Mouse (Mus musculus) spleen, adult 2 months (tissue): ENCODE results near the gene Cdc14b. TPM values are rescaled to one million over a fixed set of nuclear protein-coding genes. Genes with fewer than 3 reads are reported as not detected.
A peak's percentile ranks its signal among the peaks of the same experiment; 100 is the strongest.

Source experiments
- DNase-seq, 2 experiments: peaks; one replicate each; pipeline versions ENCODE4 v3.0.0 to v3.0.0-alpha.2; 2012 to 2021; ENCODE audit warnings: low spot score in 2 of 2, low read depth in 1 of 2
- H3K27ac ChIP-seq: fragments of 200-500 bp; 2 replicates; pipeline ENCODE4 v1.5.1; 2012; ENCODE audit warnings: low read length, inconsistent platforms; ENCODE audit not compliant: insufficient read depth
- H3K27me3 ChIP-seq: fragments of 200-500 bp; 2 replicates; pipeline ENCODE4 v1.6.1; 2012; ENCODE audit warnings: mild to moderate bottlenecking, moderate library complexity, low read length, inconsistent platforms; ENCODE audit not compliant: control insufficient read depth, insufficient read depth
- H3K36me3 ChIP-seq: fragments of 200-500 bp; 2 replicates; pipeline ENCODE4 v1.6.1; 2012; ENCODE audit warnings: mild to moderate bottlenecking, low read length, inconsistent platforms; ENCODE audit not compliant: control insufficient read depth, insufficient read depth
- H3K4me1 ChIP-seq: fragments of 200-500 bp; 2 replicates; pipeline ENCODE4 v1.6.1; 2011; ENCODE audit warnings: inconsistent platforms; ENCODE audit not compliant: control insufficient read depth, insufficient read depth, insufficient read length
- H3K4me3 ChIP-seq: fragments of 200-500 bp; 2 replicates; pipeline ENCODE4 v1.5.1; 2011; ENCODE audit warnings: mild to moderate bottlenecking, inconsistent platforms; ENCODE audit not compliant: insufficient read depth, insufficient read length; ENCODE audit errors: extremely low read depth
- CTCF ChIP-seq: fragments of 200-500 bp; IDR thresholded peaks from 2 replicates; pipeline ENCODE4 v1.5.1; 2011; ENCODE audit warnings: mild to moderate bottlenecking, inconsistent platforms; ENCODE audit not compliant: insufficient read depth, insufficient read length, insufficient replicate concordance; ENCODE audit errors: extremely low read depth
- POLR2A ChIP-seq: fragments of 200-500 bp; IDR thresholded peaks from 2 replicates; pipeline ENCODE4 v1.6.1; 2011; ENCODE audit warnings: low read depth, low read length, inconsistent platforms
- WGBS: fragments of 180-500 bp; shearing (Covaris S2); methylation state at CpG from one replicate; pipeline ENCODE4 v1.1.7; 2018; 5-methylcytosine and 5-hydroxymethylcytosine counted together
- polyA plus RNA-seq: library from polyadenylated mRNA; depleted of rRNA; stranded (reverse); fragments of >200 nt; gene quantifications from 2 replicates; pipeline ENCODE4 v1.2.3, GENCODE M21; 2012

Cdc14b gene
- polyA plus RNA-seq, 1 experiment, result 1.5 TPM

GRCm38 (mm10) chr13:64214891-64215290, 60.2 kb downstream of the Cdc14b start:
- H3K4me3 ChIP-seq, result no peak overlapping the region
- H3K36me3 ChIP-seq, result no peaks in the 10 kb centered on the region
- no peak for DNase-seq
- WGBS, result 95% methylated on average over 5 of the region's 5 CpGs
- no peak overlapping the region for H3K27ac ChIP-seq
- H3K4me1 ChIP-seq, result no peaks in the 10 kb centered on the region
- TF ChIP-seq POLR2A, result no peak
- no peak for TF ChIP-seq CTCF
- H3K27me3 ChIP-seq, result no peaks in the 10 kb centered on the region

DNA sequence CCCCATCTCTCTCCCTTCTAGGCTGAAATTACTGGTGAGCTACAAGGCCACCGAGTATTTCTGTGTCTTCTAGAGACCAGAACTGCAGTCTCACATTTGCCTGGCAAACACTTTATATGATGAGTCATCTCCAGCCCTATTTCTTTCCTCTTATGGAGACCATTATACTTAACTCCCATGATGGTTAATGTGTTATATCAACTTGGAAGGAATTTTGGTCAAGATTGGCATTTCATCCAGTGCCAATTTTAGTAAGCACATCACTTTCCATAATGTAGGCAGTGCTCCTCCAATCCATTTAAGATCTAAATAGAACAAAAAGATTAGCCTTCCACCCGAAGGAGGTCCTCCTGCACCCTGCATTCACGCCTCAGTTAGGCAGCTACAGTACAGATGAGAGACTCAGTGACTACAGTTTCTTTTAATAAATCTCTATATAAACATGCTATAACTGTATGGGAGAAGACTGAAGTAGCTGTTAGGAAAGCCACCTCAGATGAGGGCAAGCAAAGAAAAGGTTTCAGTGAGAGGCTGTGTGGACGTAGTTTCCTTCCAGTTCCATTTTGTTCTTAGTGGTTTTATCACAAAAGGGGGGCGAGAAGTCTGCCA, 63.0 kb downstream of the Cdc14b start:
- no peak overlapping the region for H3K4me3 ChIP-seq
- H3K27me3 ChIP-seq, result no peaks in the 10 kb centered on the region
- TF ChIP-seq POLR2A (no peak), CTCF (no peak)
- H3K36me3 ChIP-seq, result no peaks in the 10 kb centered on the region
- 81% methylated on average over 5 of the region's 5 CpGs for WGBS
- no peak for DNase-seq
- H3K4me1 ChIP-seq, result no peaks in the 10 kb centered on the region
- no peak overlapping the region for H3K27ac ChIP-seq

DNA sequence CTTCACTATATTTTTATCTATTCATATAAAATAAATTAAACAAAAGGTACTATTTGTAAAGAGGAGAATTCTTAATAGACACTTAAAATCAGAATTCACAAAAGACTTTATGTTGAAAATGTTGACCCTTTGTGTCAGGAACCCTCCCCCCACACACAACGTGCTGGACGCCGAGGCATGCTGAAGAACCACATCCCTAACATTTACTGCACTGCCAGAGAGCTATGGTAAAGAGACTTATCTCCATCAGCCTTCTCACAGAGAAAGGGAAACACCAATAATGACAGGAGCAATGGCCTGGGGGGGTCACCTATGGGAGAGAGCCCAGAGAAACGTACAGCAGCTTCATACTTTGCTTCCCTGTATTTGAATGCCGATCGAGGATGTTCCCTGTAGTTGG, 66.9 kb downstream of the Cdc14b start:
- no peaks in the 10 kb centered on the region for H3K4me1 ChIP-seq
- no peaks in the 10 kb centered on the region for H3K27me3 ChIP-seq
- no peak overlapping the region for H3K4me3 ChIP-seq
- no peak for DNase-seq
- TF ChIP-seq CTCF (no peak), POLR2A (no peak)
- 93% methylated on average over 6 of the region's 6 CpGs for WGBS
- H3K27ac ChIP-seq, result no peak overlapping the region
- no peaks in the 10 kb centered on the region for H3K36me3 ChIP-seq

GRCm38 (mm10) chr13:64205186-64205585, 69.9 kb downstream of the Cdc14b start:
- Histone ChIP-seq H3K4me3 (no peak overlapping the region), H3K36me3 (no peaks in the 10 kb centered on the region), H3K4me1 (no peaks in the 10 kb centered on the region), H3K27ac (no peak overlapping the region), H3K27me3 (no peaks in the 10 kb centered on the region)
- DNase-seq, result no peak
- 34% methylated on average over 2 of the region's 2 CpGs for WGBS
- no peak for TF ChIP-seq POLR2A
- TF ChIP-seq CTCF, result no peak

DNA sequence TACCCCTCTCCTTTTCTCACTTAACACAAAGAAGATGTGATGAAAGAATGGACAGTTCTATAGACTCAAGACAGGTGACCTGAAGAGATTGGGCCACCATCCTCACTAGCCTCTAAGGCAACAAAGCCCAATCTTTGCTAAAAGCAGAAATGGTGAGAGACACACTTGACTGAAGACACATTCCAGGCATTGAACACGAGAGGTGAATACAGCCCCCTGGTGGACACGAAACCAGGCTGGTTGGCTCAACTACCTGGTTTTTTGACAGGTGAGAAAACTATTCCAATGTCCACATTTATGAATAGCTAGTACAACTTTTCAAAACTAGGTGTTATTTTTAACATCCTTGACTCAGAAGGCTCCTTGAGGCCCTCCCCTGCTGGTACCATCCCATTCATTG, 70.4 kb downstream of the Cdc14b start:
- no peaks in the 10 kb centered on the region for H3K4me1 ChIP-seq
- no peaks in the 10 kb centered on the region for H3K27me3 ChIP-seq
- 32% methylated on average over 2 of the region's 2 CpGs for WGBS
- H3K36me3 ChIP-seq, result no peaks in the 10 kb centered on the region
- H3K4me3 ChIP-seq, result no peak overlapping the region
- peak; percentile 24; the same call in 1 of the 2 replicates for TF ChIP-seq CTCF
- TF ChIP-seq POLR2A, result no peak
- no peak for DNase-seq
- no peak overlapping the region for H3K27ac ChIP-seq

- Histone ChIP-seq H3K4me1 (no peaks in the 10 kb centered on the region), H3K27me3 (no peaks in the 10 kb centered on the region), H3K4me3 (no peak overlapping the region), H3K27ac (no peak overlapping the region), H3K36me3 (no peaks in the 10 kb centered on the region)
- no peak for TF ChIP-seq CTCF
- TF ChIP-seq POLR2A, result no peak
- DNase-seq, result no peak
- 87% methylated on average over 4 of the region's 4 CpGs for WGBS
Measured at GRCm38 (mm10) chr13:64200911-64201310, 74.2 kb downstream of the Cdc14b start.

GRCm38 (mm10) chr13:64198310-64198709, 76.8 kb downstream of the Cdc14b start:
- DNase-seq, result no peak
- WGBS, result 81% methylated on average over 4 of the region's 4 CpGs
- TF ChIP-seq POLR2A (no peak), CTCF (no peak)
- no peaks in the 10 kb centered on the region for H3K4me1 ChIP-seq
- no peak overlapping the region for H3K4me3 ChIP-seq
- no peaks in the 10 kb centered on the region for H3K27me3 ChIP-seq
- H3K36me3 ChIP-seq, result no peaks in the 10 kb centered on the region
- H3K27ac ChIP-seq, result no peak overlapping the region
